Mouse (Mus musculus) megakaryocyte, embryonic 14.5 days (primary cell): ENCODE data around the gene Ugt1a6a.

ENCODE experiments used
- FLI1 ChIP-seq: IDR thresholded peaks from 2 replicates; pipeline ENCODE4 v1.6.1; 2012; ENCODE audit warnings: low read length, inconsistent platforms, mixed read lengths
- GATA1 ChIP-seq: IDR thresholded peaks from 3 replicates; pipeline ENCODE4 v1.6.1; 2012; ENCODE audit warnings: mixed read lengths, low read length, inconsistent platforms, borderline replicate concordance

DNA sequence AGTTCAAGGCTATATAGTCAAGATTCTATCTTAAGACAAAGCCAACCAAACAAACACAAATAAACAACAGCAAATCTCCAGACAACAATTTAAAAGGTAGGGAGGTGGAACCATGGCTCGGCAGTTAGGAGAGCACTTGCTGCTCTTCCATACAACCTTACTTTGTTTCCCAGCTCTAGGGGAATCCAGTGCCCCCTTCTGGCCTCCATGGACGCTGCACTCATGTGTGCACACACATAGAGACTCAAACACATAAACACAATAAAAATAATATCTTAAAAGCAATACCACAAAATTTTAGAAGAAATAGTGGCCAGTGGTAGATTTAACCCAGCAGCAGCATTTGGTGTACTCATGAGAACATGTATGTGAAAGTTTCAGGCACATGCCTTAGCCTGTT is 82.5 kb downstream of the Ugt1a6a start:
- TF ChIP-seq GATA1 (no peak), FLI1 (no peak)
